Comparison of ENCODE assay signal across 9 mouse cellular contexts in the genomic region with DNA sequence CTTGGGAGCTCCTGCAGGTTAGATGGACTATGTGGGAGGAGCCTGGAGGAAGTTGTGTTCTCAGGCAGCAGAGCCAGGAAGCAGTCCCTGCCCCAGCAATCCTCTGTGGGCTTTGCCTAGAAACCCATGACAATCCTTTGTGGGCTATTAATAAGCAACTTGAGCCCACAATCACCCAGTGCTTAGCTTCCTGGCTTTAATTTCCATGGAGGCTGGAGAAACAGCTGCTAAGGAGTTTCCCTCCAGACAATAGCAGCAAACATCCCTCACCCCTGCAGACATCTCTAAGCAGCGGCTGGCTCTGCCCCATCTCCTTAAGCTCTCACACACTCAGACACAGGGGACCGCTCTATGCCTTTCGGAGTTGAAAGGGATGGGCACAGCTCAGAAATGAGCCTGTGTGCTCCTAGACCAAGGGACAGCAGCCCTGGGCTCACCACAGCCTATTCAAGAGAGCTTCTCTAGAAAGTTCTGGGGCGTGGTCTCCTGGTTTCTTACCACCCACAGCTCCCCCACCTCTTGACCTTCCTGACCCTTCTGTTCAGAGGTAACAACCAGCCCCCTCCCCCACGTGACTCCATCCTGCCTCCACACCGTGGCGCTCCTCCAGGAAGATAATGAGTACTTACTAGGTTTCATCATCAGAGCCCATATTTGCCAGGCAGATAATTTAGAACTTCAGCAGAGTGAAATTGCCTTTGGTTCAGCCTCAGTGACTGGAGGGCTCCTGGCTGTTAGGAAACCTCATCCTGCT.
DNase-seq lines count a peak whose midpoint lies in the region; ATAC-seq lines count a peak whose summit lies in the region.
"Had no signal": no experiment of that assay in that cellular context is flagged by ENCODE, and none has a peak within 500 bp of the region (broad histone marks: within the 10 kb centered on the region; RNA-seq: fewer than 3 reads in every experiment).

No protein-coding gene starts in this region.

- peak; percentile 93 for DNase-seq in ES-CJ7 (ENCODE audit: low read depth, low spot score)
- peak; percentile 50 for DNase-seq in NIH3T3 (ENCODE audit: low read depth)
- no peak for DNase-seq in limb, embryonic 10.5 days (ENCODE audit: low spot score)
- no peak for DNase-seq in T-cell, adult 2 months (ENCODE audit: low spot score)
- DNase-seq in gastrocnemius, postnatal 10 days = no peak
- no peak for DNase-seq in left cerebral cortex, postnatal 4 days
- DNase-seq: liver, embryonic 13.5 days; right cerebral cortex, adult 18-20 months had no signal

- H3K4me2 ChIP-seq in heart, embryonic 12.5 days = no peak overlapping the region
- H3K4me2 ChIP-seq: liver, embryonic 13.5 days had no signal

- H3K36me3 ChIP-seq in heart, embryonic 12.5 days = no peaks in the 10 kb centered on the region
- no peaks in the 10 kb centered on the region for H3K36me3 ChIP-seq in limb, embryonic 10.5 days
- H3K36me3 ChIP-seq: liver, embryonic 13.5 days had no signal

- peaks cover 60% of the 10 kb centered on the region for H3K27me3 ChIP-seq in heart, embryonic 12.5 days (replicated peaks)
- peaks cover 68% of the 10 kb centered on the region for H3K27me3 ChIP-seq in limb, embryonic 10.5 days (ENCODE audit: low read depth, poor library complexity, severe bottlenecking)

- no peak overlapping the region for H3K27ac ChIP-seq in heart, embryonic 12.5 days (ENCODE audit: poor library complexity, severe bottlenecking)
- H3K27ac ChIP-seq in limb, embryonic 10.5 days = peak overlapping the region; percentile 38; the same call in 1 of the 2 replicates
- H3K27ac ChIP-seq: liver, embryonic 13.5 days had no signal

- peak; percentile 11; the same call in 1 of the 2 replicates for ATAC-seq in heart, embryonic 12.5 days (ENCODE audit: insufficient number of reproducible peaks, low FRiP score)

- no peak overlapping the region for H3K4me3 ChIP-seq in heart, embryonic 12.5 days
- 0 out of 2 replicates have a peak overlapping the region, but pooled peaks have one; percentile 2 for H3K4me3 ChIP-seq in limb, embryonic 10.5 days
- H3K4me3 ChIP-seq: liver, embryonic 13.5 days had no signal

- intact Hi-C loops in left cerebral cortex, postnatal 4 days (cut with DNase I) = no loop called here

- peaks cover 15% of the 10 kb centered on the region for H3K4me1 ChIP-seq in heart, embryonic 12.5 days (replicated peaks)
- H3K4me1 ChIP-seq in limb, embryonic 10.5 days = peaks cover 56% of the 10 kb centered on the region

- WGBS in heart, embryonic 12.5 days = 13% methylated on average over 7 of the region's 7 CpGs
- WGBS in limb, embryonic 10.5 days = 13% methylated on average over 7 of the region's 7 CpGs

- peaks cover under 1% of the 10 kb centered on the region; the same call in 1 of the 2 replicates for H3K9me3 ChIP-seq in heart, embryonic 12.5 days (replicated peaks)
- no peaks in the 10 kb centered on the region for H3K9me3 ChIP-seq in limb, embryonic 10.5 days (replicated peaks)
- H3K9me3 ChIP-seq: liver, embryonic 13.5 days had no signal

- H3K9ac ChIP-seq in heart, embryonic 12.5 days = no peak overlapping the region
- H3K9ac ChIP-seq: liver, embryonic 13.5 days had no signal

Comparison
In these comparisons a context has a peak if more than half of its experiments do, and no peak if none do; other contexts are left out.
1. DNase-seq: peak in ES-CJ7 (single experiment) and NIH3T3 (single experiment); none in limb, embryonic 10.5 days (single experiment), T-cell, adult 2 months (single experiment), gastrocnemius, postnatal 10 days (single experiment) and left cerebral cortex, postnatal 4 days (single experiment).